Mouse (Mus musculus) G1E (cell line): Measurements from ENCODE around the gene Zdhhc23. TPM values are rescaled to one million over a fixed set of nuclear protein-coding genes. Genes with fewer than 3 reads are reported as not detected.

Experiments used
- ATAC-seq: 2 replicates; pipeline ENCODE4 v1.8.0; 2016; ENCODE audit warnings: mild to moderate bottlenecking; ENCODE audit not compliant: insufficient number of reproducible peaks, poor library complexity, low FRiP score, severe bottlenecking; ENCODE audit errors: extremely low read depth
- DNase-seq: peaks from one replicate; pipeline ENCODE4 v3.0.0; 2012; ENCODE audit warnings: low spot score
- H3K27me3 ChIP-seq: 2 replicates; pipeline ENCODE4 v1.6.1; 2012; ENCODE audit warnings: mild to moderate bottlenecking, low read length, inconsistent platforms; ENCODE audit not compliant: insufficient read depth
- H3K36me3 ChIP-seq: replicated peaks from 2 replicates; pipeline ENCODE3; 2012; ENCODE audit warnings: mild to moderate bottlenecking, inconsistent platforms
- H3K4me1 ChIP-seq: 2 replicates; pipeline ENCODE4 v1.6.1; 2012; ENCODE audit warnings: low read depth, low read length, inconsistent platforms, mixed read lengths; ENCODE audit not compliant: insufficient read depth
- H3K4me3 ChIP-seq: 2 replicates; pipeline ENCODE4 v1.5.1; 2012; ENCODE audit warnings: low read depth, mild to moderate bottlenecking, inconsistent platforms, low read length, moderate library complexity, mixed read lengths
- H3K9me3 ChIP-seq: replicated peaks from 2 replicates; pipeline ENCODE4 v1.6.1; 2012; ENCODE audit warnings: inconsistent platforms
- CTCF ChIP-seq: IDR thresholded peaks from 2 replicates; pipeline ENCODE4 v1.5.1; 2012; ENCODE audit warnings: low read depth, low read length, inconsistent platforms, mixed read lengths
- GATA1 ChIP-seq: IDR thresholded peaks from 2 replicates; pipeline ENCODE4 v1.6.1; 2012; ENCODE audit warnings: borderline replicate concordance, low read length, inconsistent platforms, mixed read lengths
- GATA2 ChIP-seq: IDR thresholded peaks from 2 replicates; pipeline ENCODE4 v1.6.1; 2012; ENCODE audit warnings: low read depth, low read length, inconsistent platforms, borderline replicate concordance
- POLR2AphosphoS5 ChIP-seq: IDR thresholded peaks from 2 replicates; pipeline ENCODE4 v1.6.1; 2012; ENCODE audit warnings: low read depth, low read length, inconsistent platforms; ENCODE audit not compliant: insufficient replicate concordance
- TAL1 ChIP-seq: conservative IDR thresholded peaks from 2 replicates; pipeline ENCODE4 v1.6.1; 2012; ENCODE audit warnings: low read depth, low read length, inconsistent platforms, mixed read lengths
- polyA plus RNA-seq: library from polyadenylated mRNA; stranded (reverse); fragments of >175 nt; gene quantifications from 2 replicates; pipeline ENCODE4 v1.2.3, GENCODE M21; 2012
- total RNA-seq, 2 experiments: library from RNA; stranded (forward) in 1 of 2; stranded (reverse) in 1 of 2; fragments of 200-1000 nt in 1 of 2; fragments of >200 nt in 1 of 2; fragmentation: Nextera tagmentation in 1 of 2; gene quantifications; 2 replicates each; pipeline ENCODE4 v1.2.3; 2014 to 2017

Gene Zdhhc23
- total and polyA plus RNA-seq, 3 experiments, result 0.21 to 0.90 (median 0.55) TPM

GRCm38 (mm10) chr16:43994623-43995022 is 15.0 kb upstream of the Zdhhc23 start:
- DNase-seq (no peak), ATAC-seq (no peak)
- Histone ChIP-seq H3K4me3 (no peak overlapping the region), H3K36me3 (peaks cover 4% of the 10 kb centered on the region), H3K27me3 (no peaks in the 10 kb centered on the region), H3K9me3 (no peaks in the 10 kb centered on the region), H3K4me1 (no peaks in the 10 kb centered on the region)
- no peak for TF ChIP-seq CTCF
- no peak for TF ChIP-seq GATA2
- no peak for TF ChIP-seq TAL1
- no peak for TF ChIP-seq GATA1
- no peak for TF ChIP-seq POLR2AphosphoS5

GRCm38 (mm10) chr16:43986299-43986698 is 6.7 kb upstream of the Zdhhc23 start:
- H3K27me3 ChIP-seq, result no peaks in the 10 kb centered on the region
- no peaks in the 10 kb centered on the region for H3K4me1 ChIP-seq
- DNase-seq (no peak), ATAC-seq (no peak)
- H3K36me3 ChIP-seq, result peaks cover 2% of the 10 kb centered on the region
- TF ChIP-seq TAL1 (no peak), GATA1 (no peak), GATA2 (no peak), POLR2AphosphoS5 (no peak), CTCF (no peak)
- H3K4me3 ChIP-seq, result no peak overlapping the region
- no peaks in the 10 kb centered on the region for H3K9me3 ChIP-seq

- no peak for ATAC-seq
- TF ChIP-seq GATA2 (no peak), CTCF (no peak), POLR2AphosphoS5 (no peak), TAL1 (no peak), GATA1 (no peak)
- Histone ChIP-seq H3K27me3 (peaks cover 18% of the 10 kb centered on the region), H3K9me3 (no peaks in the 10 kb centered on the region), H3K4me3 (peak overlapping the region; percentile 73; the same call in 1 of the 2 replicates), H3K36me3 (no peaks in the 10 kb centered on the region), H3K4me1 (peaks cover 12% of the 10 kb centered on the region)
- no peak for DNase-seq
Measured at GRCm38 (mm10) chr16:43980110-43980609, 569 bp upstream of the Zdhhc23 start.

GRCm38 (mm10) chr16:43979010-43979327 is 622 bp downstream of the Zdhhc23 start:
- DNase-seq, result no peak
- Histone ChIP-seq H3K36me3 (no peaks in the 10 kb centered on the region), H3K27me3 (peaks cover 18% of the 10 kb centered on the region), H3K4me3 (peak overlapping the region; percentile 73), H3K9me3 (no peaks in the 10 kb centered on the region), H3K4me1 (peaks cover 12% of the 10 kb centered on the region)
- TF ChIP-seq GATA1 (no peak), POLR2AphosphoS5 (no peak), CTCF (no peak), GATA2 (no peak), TAL1 (no peak)
- no peak for ATAC-seq

- H3K27me3 ChIP-seq, result peaks cover 12% of the 10 kb centered on the region
- H3K4me3 ChIP-seq, result no peak overlapping the region
- no peaks in the 10 kb centered on the region for H3K4me1 ChIP-seq
- ATAC-seq (no peak), DNase-seq (no peak)
- H3K36me3 ChIP-seq, result no peaks in the 10 kb centered on the region
- H3K9me3 ChIP-seq, result no peaks in the 10 kb centered on the region
- TF ChIP-seq TAL1 (no peak), GATA2 (no peak), GATA1 (no peak), CTCF (no peak), POLR2AphosphoS5 (no peak)
Measured at GRCm38 (mm10) chr16:43973606-43974220, 5.9 kb downstream of the Zdhhc23 start.

GRCm38 (mm10) chr16:43973147-43973546 is 6.4 kb downstream of the Zdhhc23 start:
- no peak for DNase-seq
- Histone ChIP-seq H3K27me3 (peaks cover 10% of the 10 kb centered on the region), H3K9me3 (no peaks in the 10 kb centered on the region), H3K36me3 (no peaks in the 10 kb centered on the region), H3K4me3 (no peak overlapping the region), H3K4me1 (no peaks in the 10 kb centered on the region)
- TF ChIP-seq GATA1, result no peak
- no peak for TF ChIP-seq GATA2
- TF ChIP-seq POLR2AphosphoS5, result no peak
- no peak for TF ChIP-seq TAL1
- no peak for TF ChIP-seq CTCF
- ATAC-seq, result no peak
